Mouse (Mus musculus): ENCODE measurements around the gene Oip5.
"Not testable (repeated sequence)": the region's sequence is repeated elsewhere in the genome, so short reads cannot be mapped to it uniquely, and the experiment has no call there.

GRCm38 (mm10) chr2:119601575-119601974 is 16.7 kb downstream of the Oip5 start:
- not testable (repeated sequence) for TF ChIP-seq CTCF (IDR thresholded peaks at IDR 0.05; ENCODE audit: control insufficient read depth, insufficient read depth, low read length); POLR2A (IDR thresholded peaks at IDR 0.05; ENCODE audit: borderline replicate concordance, control insufficient read depth, low read depth, low read length)

All from bone marrow, adult 2 months (tissue).